Mouse (Mus musculus) adrenal gland, postnatal 25 days (tissue): ENCODE measurements at regions not wholly inside any gene's neighbourhood (a gene's known extent, or its start where the extent isn't known, plus 50 kb on each side); places are given as distances from the start of the nearest gene placed in this dataset.

Experiments used
- DNase-seq: peaks from one replicate; pipeline ENCODE4 v3.0.0; 2021; ENCODE audit warnings: mixed read lengths

GRCm38 (mm10) chr2:128306693-128307092 lies 180.9 kb downstream of the Bcl2l11 start:
- no peak for DNase-seq

- no peak for DNase-seq
Observed at GRCm38 (mm10) chr2:128309541-128310030, 183.7 kb downstream of the Bcl2l11 start.

- peak; percentile 83 for DNase-seq
Observed at GRCm38 (mm10) chr2:128310081-128310480, 184.2 kb downstream of the Bcl2l11 start.

GRCm38 (mm10) chr2:128312084-128312594 lies 186.3 kb downstream of the Bcl2l11 start:
- peak; percentile 46 for DNase-seq

GRCm38 (mm10) chr2:128312659-128313581 lies 187.1 kb downstream of the Bcl2l11 start:
- no peak for DNase-seq

GRCm38 (mm10) chr2:128313582-128313918 lies 187.7 kb downstream of the Bcl2l11 start:
- DNase-seq = no peak

- DNase-seq = no peak
Observed at GRCm38 (mm10) chr2:128313948-128314347, 188.1 kb downstream of the Bcl2l11 start.

GRCm38 (mm10) chr2:128316516-128316915 lies 190.7 kb downstream of the Bcl2l11 start:
- peak; percentile 18 for DNase-seq

- DNase-seq = no peak
Observed at GRCm38 (mm10) chr2:128318266-128318665, 192.4 kb downstream of the Bcl2l11 start.

- DNase-seq = no peak
Observed at GRCm38 (mm10) chr2:128318956-128319355, 193.1 kb downstream of the Bcl2l11 start.

GRCm38 (mm10) chr2:128321475-128321874 lies 195.6 kb downstream of the Bcl2l11 start:
- peak; percentile 18 for DNase-seq

- DNase-seq = no peak
Observed at GRCm38 (mm10) chr2:128324256-128325096, 198.6 kb downstream of the Bcl2l11 start.

- no peak for DNase-seq
Observed at GRCm38 (mm10) chr2:128325097-128325421, 199.2 kb downstream of the Bcl2l11 start.

GRCm38 (mm10) chr2:128325456-128325855 lies 199.6 kb downstream of the Bcl2l11 start:
- no peak for DNase-seq

- DNase-seq = no peak
Observed at GRCm38 (mm10) chr2:128330833-128331232, 205.0 kb downstream of the Bcl2l11 start.

GRCm38 (mm10) chr2:128331275-128331674 lies 205.4 kb downstream of the Bcl2l11 start:
- DNase-seq = no peak

- no peak for DNase-seq
Observed at GRCm38 (mm10) chr2:128331681-128332080, 205.8 kb downstream of the Bcl2l11 start.

- no peak for DNase-seq
Observed at GRCm38 (mm10) chr2:128333401-128334142, 207.7 kb downstream of the Bcl2l11 start.

- DNase-seq = no peak
Observed at GRCm38 (mm10) chr2:128334143-128334470, 208.3 kb downstream of the Bcl2l11 start.

GRCm38 (mm10) chr2:128334757-128335500 lies 209.1 kb downstream of the Bcl2l11 start:
- no peak for DNase-seq

GRCm38 (mm10) chr2:128337192-128337591 lies 211.4 kb downstream of the Bcl2l11 start:
- DNase-seq = no peak

GRCm38 (mm10) chr2:128337791-128338190 lies 212.0 kb downstream of the Bcl2l11 start:
- no peak for DNase-seq
